Mouse (Mus musculus) neural tube, embryonic 14.5 days (tissue): ENCODE data around the gene Arhgef18. TPM values are rescaled to one million over a fixed set of nuclear protein-coding genes. Genes with fewer than 3 reads are reported as not detected.

Experiments used
- ATAC-seq: fragments of 200-750 bp; cut with Nextera tagmentation; 2 replicates; pipeline ENCODE4 v1.8.0; 2017; ENCODE audit warnings: low read depth, mild to moderate bottlenecking, moderate TSS enrichment, moderate library complexity
- H3K27ac ChIP-seq: fragments of 300-500 bp; sonication (generic); 2 replicates; pipeline ENCODE4 v1.5.1; 2014; ENCODE audit warnings: low read depth, mild to moderate bottlenecking, control low read depth, low read length, moderate library complexity, mixed read lengths
- H3K27me3 ChIP-seq: fragments of 300-500 bp; sonication (generic); 2 replicates; pipeline ENCODE4 v1.6.1; 2014; ENCODE audit warnings: low read length; ENCODE audit not compliant: control insufficient read depth, insufficient read depth
- H3K36me3 ChIP-seq: fragments of 300-500 bp; sonication (generic); 2 replicates; pipeline ENCODE4 v1.6.1; 2014; ENCODE audit warnings: low read length, mixed read lengths; ENCODE audit not compliant: control insufficient read depth, insufficient read depth
- H3K4me1 ChIP-seq: fragments of 300-500 bp; sonication (generic); 2 replicates; pipeline ENCODE4 v1.6.1; 2014; ENCODE audit warnings: low read length; ENCODE audit not compliant: control insufficient read depth, insufficient read depth
- H3K4me2 ChIP-seq: fragments of 300-500 bp; sonication (generic); 2 replicates; pipeline ENCODE4 v1.6.1; 2014; ENCODE audit warnings: mild to moderate bottlenecking, low read depth, low read length, control low read depth
- H3K4me3 ChIP-seq: fragments of 300-500 bp; sonication (generic); 2 replicates; pipeline ENCODE4 v1.5.1; 2014; ENCODE audit warnings: low read depth, low read length, control low read depth, mixed read lengths
- H3K9ac ChIP-seq: fragments of 300-500 bp; sonication (generic); replicated peaks from 2 replicates; pipeline ENCODE4 v1.6.1; 2014; ENCODE audit warnings: low read depth, mild to moderate bottlenecking, control low read depth, low read length, mixed read lengths
- H3K9me3 ChIP-seq: fragments of 300-500 bp; sonication (generic); 2 replicates; pipeline ENCODE4 v1.6.1; 2016; ENCODE audit warnings: low read length; ENCODE audit not compliant: control insufficient read depth
- WGBS: fragments of 180-500 bp; shearing (Covaris S2); extraction: QIAGEN DNeasy Blood & Tissue Kit; methylation state at CpG from one replicate; pipeline ENCODE4 v1.1.7; 2014; 5-methylcytosine and 5-hydroxymethylcytosine counted together
- polyA plus RNA-seq: library from polyadenylated mRNA; unstranded; fragments of >200 nt; fragmentation: Nextera tagmentation; extraction: Ambion mirVana; gene quantifications from 2 replicates; pipeline ENCODE4 v1.2.1, GENCODE M21; 2014

Gene Arhgef18
- polyA plus RNA-seq, 1 experiment from 2014 or later: 11.4 TPM

DNA sequence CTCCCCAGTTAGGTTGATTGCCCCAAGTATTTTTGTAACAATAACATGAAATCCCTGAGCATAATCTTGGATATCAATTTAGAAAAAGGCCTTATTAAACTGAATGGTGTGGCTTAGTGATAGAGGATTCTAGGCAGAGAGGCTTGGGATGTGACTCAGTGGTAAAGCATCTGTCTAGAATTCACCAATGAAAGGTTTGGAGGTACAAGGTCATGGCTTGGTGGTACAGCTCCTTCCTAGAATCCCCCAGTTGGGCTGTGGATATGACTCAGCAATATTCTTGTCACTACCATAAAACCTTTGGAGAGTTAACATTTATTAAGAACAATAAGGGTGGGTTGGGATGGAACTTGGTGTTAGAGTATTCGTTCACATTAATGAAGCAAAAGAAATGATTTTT is 20.0 kb downstream of the Arhgef18 start:
- 97% methylated on average over 1 of the region's 1 CpGs for WGBS
- Histone ChIP-seq H3K4me2 (no peak overlapping the region), H3K27me3 (no peaks in the 10 kb centered on the region), H3K9ac (no peak overlapping the region), H3K36me3 (no peaks in the 10 kb centered on the region), H3K27ac (no peak overlapping the region), H3K9me3 (no peaks in the 10 kb centered on the region), H3K4me1 (peaks cover 20% of the 10 kb centered on the region; the same call in 1 of the 2 replicates), H3K4me3 (no peak overlapping the region)
- no peak for ATAC-seq

DNA sequence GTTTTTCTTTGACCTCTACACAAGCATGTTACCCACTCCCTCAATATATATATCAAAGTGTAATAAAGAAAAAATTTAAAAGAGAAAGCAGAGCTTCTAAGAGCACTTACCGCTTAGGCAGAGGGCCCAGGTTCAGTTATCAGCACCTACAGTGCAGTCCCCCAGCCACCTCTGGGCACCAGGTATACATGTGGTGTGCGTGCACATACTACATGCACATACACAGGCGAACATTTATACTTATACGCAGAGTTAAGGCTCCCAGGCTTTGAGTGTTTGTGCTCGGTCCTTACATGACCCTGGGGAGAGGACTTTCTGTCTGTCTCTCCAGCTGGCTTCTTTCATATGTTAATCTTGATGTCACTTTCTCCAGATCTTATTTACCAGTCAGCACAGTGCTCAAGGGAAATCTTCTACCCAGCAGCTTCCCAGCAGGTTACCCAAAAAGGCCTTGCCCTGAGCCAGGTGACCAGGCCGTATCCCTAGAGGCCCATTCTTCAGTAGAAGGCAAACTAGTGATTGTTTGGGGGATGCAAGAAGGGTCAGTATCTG is 21.9 kb downstream of the Arhgef18 start:
- Histone ChIP-seq H3K9ac (no peak overlapping the region), H3K9me3 (no peaks in the 10 kb centered on the region), H3K4me2 (no peak overlapping the region), H3K4me3 (no peak overlapping the region), H3K27me3 (no peaks in the 10 kb centered on the region), H3K4me1 (peaks cover 20% of the 10 kb centered on the region; the same call in 1 of the 2 replicates), H3K27ac (no peak overlapping the region), H3K36me3 (no peaks in the 10 kb centered on the region)
- ATAC-seq: no peak
- 50% methylated on average over 6 of the region's 6 CpGs for WGBS

DNA sequence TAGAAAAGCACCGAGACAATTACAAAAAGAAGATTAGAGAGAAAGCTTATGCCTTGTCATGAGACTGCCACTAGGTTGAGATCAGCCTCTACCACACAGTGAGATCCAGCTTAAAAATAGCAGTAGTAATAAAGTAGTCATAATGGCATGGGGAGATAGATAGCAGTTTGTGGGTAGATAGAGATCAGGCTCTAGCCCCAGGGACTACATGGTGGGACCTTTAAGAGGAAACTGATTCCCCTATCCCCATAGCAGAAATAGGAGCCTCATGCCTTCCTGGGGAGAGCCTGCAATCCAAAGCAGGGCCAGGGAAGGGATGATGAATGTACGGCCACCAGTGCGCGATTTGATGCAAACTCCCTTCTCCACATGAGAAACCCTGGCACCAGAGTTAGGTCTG is 22.5 kb downstream of the Arhgef18 start:
- ATAC-seq: no peak
- Histone ChIP-seq H3K27me3 (no peaks in the 10 kb centered on the region), H3K27ac (no peak overlapping the region), H3K9ac (no peak overlapping the region), H3K9me3 (no peaks in the 10 kb centered on the region), H3K4me3 (no peak overlapping the region), H3K36me3 (no peaks in the 10 kb centered on the region), H3K4me1 (peaks cover 20% of the 10 kb centered on the region; the same call in 1 of the 2 replicates), H3K4me2 (no peak overlapping the region)
- WGBS: 53% methylated on average over 4 of the region's 4 CpGs

DNA sequence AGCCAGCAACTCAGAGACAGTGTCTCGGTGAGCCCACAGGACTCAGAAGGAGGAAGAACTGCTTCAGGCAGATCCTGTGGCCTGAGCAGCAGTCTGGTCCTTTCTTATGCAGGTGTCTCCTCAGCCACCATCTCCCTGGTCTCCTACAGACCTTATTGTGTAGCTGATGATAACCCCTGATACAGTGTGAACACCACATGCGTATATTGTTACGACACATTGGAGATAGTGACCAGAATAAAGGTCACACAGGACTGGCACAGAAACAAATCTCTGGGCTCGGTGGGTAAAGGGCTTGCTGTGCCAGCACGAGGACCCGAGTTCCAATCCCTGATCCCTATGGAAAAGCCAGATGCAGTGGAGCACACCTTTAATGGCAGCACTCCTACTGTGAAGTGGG is 22.9 kb downstream of the Arhgef18 start:
- no peak for ATAC-seq
- Histone ChIP-seq H3K9ac (no peak overlapping the region), H3K9me3 (no peaks in the 10 kb centered on the region), H3K36me3 (no peaks in the 10 kb centered on the region), H3K4me1 (peaks cover 20% of the 10 kb centered on the region; the same call in 1 of the 2 replicates), H3K4me3 (no peak overlapping the region), H3K27me3 (no peaks in the 10 kb centered on the region), H3K4me2 (no peak overlapping the region), H3K27ac (no peak overlapping the region)
- 88% methylated on average over 6 of the region's 6 CpGs for WGBS

DNA sequence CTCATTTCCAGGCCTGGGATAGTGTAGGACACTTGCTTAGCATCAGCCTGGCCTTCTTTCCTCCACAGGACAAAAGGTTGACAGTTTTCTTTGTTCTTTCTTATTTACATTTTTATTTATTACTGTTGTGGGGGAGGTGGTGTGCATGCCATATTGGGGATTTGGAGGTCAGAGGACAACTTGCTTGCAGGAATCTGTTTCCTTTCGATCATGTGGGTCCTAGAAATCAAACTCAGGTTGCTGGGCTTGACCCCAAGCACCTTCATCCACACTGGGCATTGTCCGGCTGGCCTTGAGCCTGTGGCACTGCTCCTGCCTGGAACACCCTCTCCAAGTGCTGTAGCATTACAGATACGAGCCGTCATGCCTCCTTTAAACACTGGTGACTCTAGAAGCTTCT is 24.0 kb downstream of the Arhgef18 start:
- no peak overlapping the region for H3K4me3 ChIP-seq
- 14% methylated on average over 4 of the region's 4 CpGs for WGBS
- no peak overlapping the region for H3K9ac ChIP-seq
- no peak overlapping the region for H3K4me2 ChIP-seq
- H3K27ac ChIP-seq: no peak overlapping the region
- no peak for ATAC-seq
- no peaks in the 10 kb centered on the region for H3K36me3 ChIP-seq
- H3K4me1 ChIP-seq: peaks cover 20% of the 10 kb centered on the region; the same call in 1 of the 2 replicates
- no peaks in the 10 kb centered on the region for H3K27me3 ChIP-seq
- H3K9me3 ChIP-seq: no peaks in the 10 kb centered on the region

DNA sequence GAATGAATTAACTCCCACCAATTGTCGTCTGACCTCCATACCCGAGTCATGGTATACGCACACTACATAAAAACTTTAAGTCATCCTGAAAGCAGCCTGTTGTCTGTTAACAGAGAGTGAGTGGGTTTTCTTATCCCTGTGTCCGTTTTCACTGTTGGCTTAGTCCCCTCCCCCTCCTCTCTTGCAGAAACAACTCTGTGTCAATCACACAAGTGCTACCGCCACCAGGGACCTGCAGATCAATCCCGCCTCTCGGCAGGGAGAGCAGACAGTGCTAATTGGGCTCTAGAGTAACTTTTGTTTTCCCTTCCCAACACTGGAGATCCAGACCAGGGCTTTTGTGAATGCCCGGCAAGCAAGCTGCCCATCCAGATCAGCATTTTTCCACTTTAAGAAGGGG is 24.6 kb downstream of the Arhgef18 start:
- no peak overlapping the region for H3K4me2 ChIP-seq
- 4% methylated on average over 8 of the region's 8 CpGs for WGBS
- peaks cover 20% of the 10 kb centered on the region; the same call in 1 of the 2 replicates for H3K4me1 ChIP-seq
- no peaks in the 10 kb centered on the region for H3K9me3 ChIP-seq
- no peak overlapping the region for H3K9ac ChIP-seq
- no peaks in the 10 kb centered on the region for H3K27me3 ChIP-seq
- no peak for ATAC-seq
- H3K27ac ChIP-seq: no peak overlapping the region
- no peaks in the 10 kb centered on the region for H3K36me3 ChIP-seq
- H3K4me3 ChIP-seq: no peak overlapping the region

DNA sequence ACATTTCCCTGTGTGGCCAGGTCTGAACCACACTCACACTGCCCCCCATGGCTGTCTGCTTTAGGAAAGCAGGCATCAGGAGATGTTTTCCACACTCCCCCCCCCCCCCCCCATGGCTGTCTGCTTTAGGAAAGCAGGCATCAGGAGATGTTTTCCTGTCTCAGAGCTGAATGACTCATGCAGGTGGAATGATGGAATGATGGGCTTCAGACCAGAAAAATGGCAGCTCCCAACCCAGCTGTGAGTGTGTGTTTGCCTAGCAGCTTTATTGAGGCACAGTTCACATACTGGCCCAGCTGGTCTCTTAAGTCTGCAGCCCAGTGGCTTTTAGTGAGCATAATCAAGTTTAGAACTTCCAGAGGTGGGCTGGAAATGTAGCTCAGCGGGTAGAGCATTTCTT is 25.3 kb downstream of the Arhgef18 start:
- WGBS: 66% methylated on average over 1 of the region's 1 CpGs
- Histone ChIP-seq H3K9ac (no peak overlapping the region), H3K4me1 (peaks cover 20% of the 10 kb centered on the region; the same call in 1 of the 2 replicates), H3K9me3 (no peaks in the 10 kb centered on the region), H3K27ac (no peak overlapping the region), H3K27me3 (no peaks in the 10 kb centered on the region), H3K36me3 (no peaks in the 10 kb centered on the region), H3K4me3 (no peak overlapping the region), H3K4me2 (no peak overlapping the region)
- no peak for ATAC-seq

DNA sequence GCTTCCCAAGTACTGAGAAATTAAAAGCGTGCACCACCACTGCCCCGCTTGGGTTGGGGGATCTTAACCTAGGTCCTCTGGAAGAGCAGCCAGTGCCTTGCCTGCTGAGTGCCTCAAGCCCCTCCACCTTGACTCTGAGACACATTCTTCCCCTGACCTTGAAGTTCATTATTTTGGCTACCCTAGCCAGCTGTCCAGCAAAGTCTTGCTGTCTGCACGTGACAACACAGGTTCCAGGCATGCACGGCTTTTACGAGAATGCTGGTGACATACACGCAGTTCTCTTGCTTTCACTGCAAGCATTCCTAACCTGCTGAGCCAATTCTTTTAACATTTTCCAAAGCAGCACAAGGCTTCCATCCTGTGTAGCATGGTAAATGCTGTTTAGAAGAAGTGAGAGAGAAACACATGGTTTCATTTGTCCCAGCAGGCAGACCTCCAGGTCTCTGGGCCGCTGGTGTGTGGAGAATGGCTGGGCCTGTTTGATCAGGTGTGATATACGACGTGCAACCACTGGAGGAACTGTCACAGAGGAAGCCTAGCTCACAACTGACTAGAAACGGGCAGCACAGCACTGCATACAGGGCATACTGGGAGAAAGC is 27.4 kb downstream of the Arhgef18 start:
- WGBS: 75% methylated on average over 10 of the region's 10 CpGs
- H3K36me3 ChIP-seq: no peaks in the 10 kb centered on the region
- H3K27ac ChIP-seq: no peak overlapping the region
- H3K4me2 ChIP-seq: no peak overlapping the region
- no peak overlapping the region for H3K9ac ChIP-seq
- no peaks in the 10 kb centered on the region for H3K27me3 ChIP-seq
- peaks cover 12% of the 10 kb centered on the region; the same call in 1 of the 2 replicates for H3K4me1 ChIP-seq
- H3K4me3 ChIP-seq: no peak overlapping the region
- ATAC-seq: peak; percentile 39; the same call in 1 of the 2 replicates
- no peaks in the 10 kb centered on the region for H3K9me3 ChIP-seq

DNA sequence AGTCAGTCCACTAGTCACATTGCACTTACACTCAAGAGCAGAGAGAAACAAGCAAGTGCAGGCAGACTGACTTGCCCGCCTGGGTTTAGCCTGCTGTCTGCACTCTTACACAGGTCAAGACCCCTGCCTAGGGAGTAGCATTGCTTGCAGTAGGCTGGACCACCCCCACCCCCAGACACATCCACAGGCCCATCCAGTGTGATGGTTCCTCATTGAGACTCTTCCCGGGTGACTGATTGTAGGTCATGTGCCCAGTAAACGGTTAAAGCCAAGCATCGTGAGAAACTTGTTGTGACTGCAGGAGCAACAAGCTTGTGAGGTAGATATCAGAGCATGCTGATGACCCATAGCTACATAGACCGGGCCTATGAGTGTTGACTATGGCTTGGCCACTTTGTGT is 28.7 kb downstream of the Arhgef18 start:
- Histone ChIP-seq H3K9me3 (no peaks in the 10 kb centered on the region), H3K9ac (no peak overlapping the region), H3K27me3 (no peaks in the 10 kb centered on the region), H3K27ac (no peak overlapping the region), H3K4me1 (peaks cover 10% of the 10 kb centered on the region; the same call in 1 of the 2 replicates), H3K4me2 (no peak overlapping the region), H3K4me3 (no peak overlapping the region), H3K36me3 (no peaks in the 10 kb centered on the region)
- no peak for ATAC-seq
- 91% methylated on average over 5 of the region's 5 CpGs for WGBS
